Mouse (Mus musculus): ENCODE measurements around the gene Gm5737. TPM values are rescaled to one million over a fixed set of nuclear protein-coding genes. Genes with fewer than 3 reads are reported as not detected.

Gene Gm5737
- total and polyA plus RNA-seq, 2 experiments from 2014 or later: not detected

DNA sequence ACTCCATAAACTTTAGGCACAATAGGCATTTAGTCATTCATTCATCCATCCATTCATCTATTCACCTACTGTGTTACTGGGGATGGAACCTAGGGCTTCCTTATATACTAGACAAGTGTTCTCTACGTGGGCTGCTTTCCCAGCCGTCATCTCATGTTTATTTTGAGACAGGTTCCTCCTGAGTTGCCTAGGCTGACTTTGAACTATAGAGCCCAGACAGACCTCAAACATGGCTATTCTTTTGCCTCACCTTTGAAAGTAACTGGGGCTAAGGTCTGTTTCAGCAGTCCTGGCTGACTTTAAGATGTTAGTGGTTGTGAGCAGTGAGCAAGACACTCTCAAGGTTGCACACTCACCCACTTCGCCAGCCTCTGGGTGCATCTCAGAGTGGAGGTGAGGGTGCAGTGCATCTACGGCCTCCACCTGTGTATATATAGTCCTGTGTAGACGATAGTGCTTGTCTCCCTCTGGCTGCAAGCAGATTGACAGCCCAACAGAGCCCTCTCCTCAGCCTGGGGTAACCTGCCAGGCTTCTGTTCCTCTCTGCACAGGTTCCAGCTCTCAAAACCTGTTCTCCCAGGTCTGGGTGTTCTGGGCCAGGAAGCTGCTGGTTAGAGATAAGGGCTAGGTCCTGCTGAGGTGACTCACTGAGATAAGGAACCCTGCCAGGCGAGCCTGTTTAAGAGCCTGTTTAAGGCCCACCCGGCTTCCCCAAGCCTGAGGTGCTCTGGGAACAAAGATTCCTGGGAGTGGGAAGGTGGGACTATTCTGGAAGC lies 62.8 kb downstream of the Gm5737 start:
- Histone ChIP-seq H3K27me3 (ENCODE audit: insufficient read depth, low read length) (no peaks in the 10 kb centered on the region), H3K36me3 (ENCODE audit: insufficient read depth, low read length) (peaks cover 11% of the 10 kb centered on the region), H3K9ac (replicated peaks; ENCODE audit: low read length, poor library complexity, severe bottlenecking) (no peak overlapping the region), H3K4me2 (ENCODE audit: low read depth, low read length, poor library complexity, severe bottlenecking) (no peak overlapping the region), H3K4me3 (ENCODE audit: low read depth, low read length) (no peak overlapping the region), H3K4me1 (ENCODE audit: insufficient read depth, low read length) (no peaks in the 10 kb centered on the region), H3K9me3 (ENCODE audit: low read length) (no peaks in the 10 kb centered on the region), H3K27ac (ENCODE audit: low read depth, low read length) (no peak overlapping the region)
- DNase-seq (ENCODE audit: low spot score) (no peak), ATAC-seq (ENCODE audit: low FRiP score) (no peak)
- no peak for TF ChIP-seq CTCF (IDR thresholded peaks at IDR 0.05)
- 81% methylated on average over 7 of the region's 7 CpGs for WGBS

DNA sequence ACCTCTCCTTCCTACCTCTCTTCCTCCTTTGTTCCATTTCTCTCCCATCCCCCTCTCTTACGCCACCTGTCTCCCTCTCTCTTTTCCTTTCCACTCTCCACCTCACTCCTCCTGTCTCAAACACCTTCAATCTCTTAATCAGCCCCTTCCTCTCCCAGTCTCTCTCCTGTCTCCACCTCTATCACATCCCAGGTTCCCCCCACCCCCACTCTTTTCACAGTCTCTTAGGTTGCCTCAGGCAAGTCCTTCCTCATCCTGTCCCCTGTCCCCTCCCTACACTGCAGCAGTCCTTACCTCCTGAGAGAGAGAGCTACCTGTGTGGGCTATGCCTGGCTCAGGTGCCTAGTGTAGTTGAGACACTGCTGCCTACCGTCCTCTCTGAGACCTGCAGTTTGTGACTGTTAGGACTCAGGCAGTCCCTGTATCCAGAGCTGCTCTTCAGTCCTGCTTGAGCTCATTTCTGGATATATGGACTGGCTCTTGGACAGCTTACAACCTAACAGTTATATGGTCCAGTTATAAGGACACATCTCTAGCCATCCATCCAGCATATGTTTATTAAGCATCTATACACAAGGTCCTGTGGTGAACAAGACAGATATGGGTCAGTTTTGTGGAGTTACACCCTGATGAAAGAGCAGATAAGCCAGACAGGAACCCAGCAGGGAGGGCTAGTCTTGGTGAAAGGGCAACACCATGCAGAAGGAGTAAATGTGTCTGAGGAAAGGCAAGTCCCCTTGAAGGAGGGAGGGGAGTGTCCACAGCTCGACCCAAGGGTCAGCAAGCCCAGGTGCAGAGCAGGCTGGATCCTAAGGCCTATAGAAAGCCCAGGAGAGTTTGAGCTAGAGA lies 63.6 kb downstream of the Gm5737 start:
- Histone ChIP-seq H3K27ac (ENCODE audit: low read depth, low read length) (no peak overlapping the region), H3K36me3 (ENCODE audit: insufficient read depth, low read length) (peaks cover 18% of the 10 kb centered on the region), H3K4me2 (ENCODE audit: low read depth, low read length, poor library complexity, severe bottlenecking) (no peak overlapping the region), H3K9ac (replicated peaks; ENCODE audit: low read length, poor library complexity, severe bottlenecking) (no peak overlapping the region), H3K27me3 (ENCODE audit: insufficient read depth, low read length) (no peaks in the 10 kb centered on the region), H3K4me1 (ENCODE audit: insufficient read depth, low read length) (no peaks in the 10 kb centered on the region), H3K9me3 (ENCODE audit: low read length) (no peaks in the 10 kb centered on the region), H3K4me3 (ENCODE audit: low read depth, low read length) (no peak overlapping the region)
- 74% methylated on average over 3 of the region's 3 CpGs for WGBS
- DNase-seq (ENCODE audit: low spot score) (no peak), ATAC-seq (ENCODE audit: low FRiP score) (no peak)
- TF ChIP-seq CTCF (IDR thresholded peaks at IDR 0.05): no peak

DNA sequence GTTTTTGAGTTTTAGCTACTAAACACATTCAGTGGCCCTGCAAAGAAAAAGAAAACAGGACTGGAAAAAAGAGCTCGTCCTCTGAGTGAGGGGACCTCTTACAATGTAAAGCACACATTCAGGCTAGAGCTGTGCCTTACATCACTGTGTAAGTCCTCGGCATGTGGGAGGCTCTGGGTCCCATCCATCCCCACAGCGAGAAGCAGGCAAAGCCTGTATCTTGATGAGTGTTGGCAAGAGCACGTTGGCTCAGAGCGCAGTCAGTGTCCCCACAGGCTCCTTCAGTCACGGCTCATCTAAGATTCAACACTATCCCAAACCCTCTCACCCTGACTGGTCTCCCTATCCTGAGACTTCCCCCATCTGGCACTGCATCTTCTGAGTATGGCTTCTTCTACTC lies 66.1 kb downstream of the Gm5737 start:
- H3K4me1 ChIP-seq (ENCODE audit: insufficient read depth, low read length): no peaks in the 10 kb centered on the region
- WGBS: 76% methylated on average over 6 of the region's 6 CpGs
- ATAC-seq (ENCODE audit: low FRiP score): no peak
- no peaks in the 10 kb centered on the region for H3K9me3 ChIP-seq (ENCODE audit: low read length)
- DNase-seq (ENCODE audit: low spot score): peak; percentile 52
- peaks cover 26% of the 10 kb centered on the region for H3K36me3 ChIP-seq (ENCODE audit: insufficient read depth, low read length)
- H3K9ac ChIP-seq (replicated peaks; ENCODE audit: low read length, poor library complexity, severe bottlenecking): no peak overlapping the region
- no peak overlapping the region for H3K4me3 ChIP-seq (ENCODE audit: low read depth, low read length)
- H3K27me3 ChIP-seq (ENCODE audit: insufficient read depth, low read length): no peaks in the 10 kb centered on the region
- H3K4me2 ChIP-seq (ENCODE audit: low read depth, low read length, poor library complexity, severe bottlenecking): no peak overlapping the region
- H3K27ac ChIP-seq (ENCODE audit: low read depth, low read length): no peak overlapping the region
- no peak for TF ChIP-seq CTCF (IDR thresholded peaks at IDR 0.05)

DNA sequence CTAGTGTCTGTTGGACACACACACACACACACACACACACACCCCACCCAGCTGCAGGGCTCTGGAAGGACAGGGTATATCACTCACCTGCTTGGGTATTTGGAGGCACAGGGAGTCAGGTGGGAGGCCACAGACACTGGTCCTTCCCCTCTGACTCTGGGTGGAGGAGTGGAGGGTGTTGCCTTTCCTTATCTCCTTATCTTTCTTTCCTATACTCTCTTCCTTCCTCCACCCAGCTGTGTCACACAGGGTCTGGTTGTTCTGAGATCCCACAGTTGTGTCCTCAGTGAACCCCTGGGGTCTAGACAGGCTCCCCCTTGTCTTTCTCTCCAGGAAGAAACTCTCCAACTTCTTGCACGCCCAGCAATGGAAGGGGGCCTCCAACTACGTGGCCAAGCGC lies 67.8 kb downstream of the Gm5737 start:
- Histone ChIP-seq H3K27me3 (ENCODE audit: insufficient read depth, low read length) (no peaks in the 10 kb centered on the region), H3K9ac (replicated peaks; ENCODE audit: low read length, poor library complexity, severe bottlenecking) (no peak overlapping the region), H3K9me3 (ENCODE audit: low read length) (no peaks in the 10 kb centered on the region), H3K36me3 (ENCODE audit: insufficient read depth, low read length) (peaks cover 37% of the 10 kb centered on the region), H3K4me2 (ENCODE audit: low read depth, low read length, poor library complexity, severe bottlenecking) (no peak overlapping the region), H3K4me3 (ENCODE audit: low read depth, low read length) (no peak overlapping the region), H3K4me1 (ENCODE audit: insufficient read depth, low read length) (no peaks in the 10 kb centered on the region), H3K27ac (ENCODE audit: low read depth, low read length) (no peak overlapping the region)
- no peak for ATAC-seq (ENCODE audit: low FRiP score)
- DNase-seq (ENCODE audit: low spot score): no peak
- TF ChIP-seq CTCF (IDR thresholded peaks at IDR 0.05): no peak
- WGBS: 97% methylated on average over 3 of the region's 3 CpGs

DNA sequence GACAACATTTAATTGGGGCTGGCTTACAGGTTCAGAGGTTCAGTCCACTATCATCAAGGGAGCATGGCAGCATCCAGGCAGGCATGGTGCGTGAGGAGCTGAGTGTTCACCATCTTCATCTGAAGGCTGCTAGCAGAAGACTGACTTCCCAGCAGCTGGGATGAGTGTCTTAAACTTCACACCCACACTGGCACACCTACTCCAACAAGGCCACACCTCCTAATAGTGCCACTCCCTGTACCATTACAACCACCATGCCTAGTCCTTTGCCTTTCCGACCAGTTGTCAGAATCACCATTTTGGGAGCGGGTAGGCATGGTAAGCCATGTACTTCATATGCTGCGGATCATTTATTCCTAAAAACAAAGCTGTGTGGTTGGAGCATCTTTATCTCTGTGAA lies 68.6 kb downstream of the Gm5737 start:
- Histone ChIP-seq H3K4me3 (ENCODE audit: low read depth, low read length) (no peak overlapping the region), H3K4me1 (ENCODE audit: insufficient read depth, low read length) (no peaks in the 10 kb centered on the region), H3K9ac (replicated peaks; ENCODE audit: low read length, poor library complexity, severe bottlenecking) (no peak overlapping the region), H3K9me3 (ENCODE audit: low read length) (no peaks in the 10 kb centered on the region), H3K4me2 (ENCODE audit: low read depth, low read length, poor library complexity, severe bottlenecking) (no peak overlapping the region), H3K36me3 (ENCODE audit: insufficient read depth, low read length) (peaks cover 42% of the 10 kb centered on the region), H3K27me3 (ENCODE audit: insufficient read depth, low read length) (no peaks in the 10 kb centered on the region), H3K27ac (ENCODE audit: low read depth, low read length) (no peak overlapping the region)
- ATAC-seq (ENCODE audit: low FRiP score) (no peak), DNase-seq (ENCODE audit: low spot score) (no peak)
- TF ChIP-seq CTCF (IDR thresholded peaks at IDR 0.05): no peak
- WGBS: 100% methylated on average over 4 of the region's 4 CpGs

Other genes starting within 250 kb of the Gm5737 start
- gene Uqcrc2, start 177.2 kb upstream of the Gm5737 start, total RNA-seq (2014; rRNA removed): 166 and 169 TPM in 2 replicates
- gene Uqcrc2, start 177.2 kb upstream of the Gm5737 start, polyA plus RNA-seq (2015; fragmentation: Nextera tagmentation; extraction: Ambion mirVana): 238 and 250 TPM in 2 replicates
- 0.33 TPM in 1 of 2 replicates, not detected in the other for gene Pdzd9, start 142.0 kb upstream of the Gm5737 start, total RNA-seq (2014; rRNA removed)
- 0.36 and 0.63 TPM in 2 replicates for gene Pdzd9, start 142.0 kb upstream of the Gm5737 start, polyA plus RNA-seq (2015; fragmentation: Nextera tagmentation; extraction: Ambion mirVana)
- 21.2 and 31.8 TPM in 2 replicates for gene Mosmo, start 134.7 kb upstream of the Gm5737 start, total RNA-seq (2014; rRNA removed)
- 11.5 TPM in 2 replicates for gene Mosmo, start 134.7 kb upstream of the Gm5737 start, polyA plus RNA-seq (2015; fragmentation: Nextera tagmentation; extraction: Ambion mirVana)
- 1.6 and 2.4 TPM in 2 replicates for gene Vwa3a, start 73.0 kb upstream of the Gm5737 start, total RNA-seq (2014; rRNA removed)
- 1.8 and 2.3 TPM in 2 replicates for gene Vwa3a, start 73.0 kb upstream of the Gm5737 start, polyA plus RNA-seq (2015; fragmentation: Nextera tagmentation; extraction: Ambion mirVana)
- 29.4 and 42.0 TPM in 2 replicates for gene Eef2k, start 30.5 kb downstream of the Gm5737 start, total RNA-seq (2014; rRNA removed)
- gene Eef2k, start 30.5 kb downstream of the Gm5737 start, polyA plus RNA-seq (2015; fragmentation: Nextera tagmentation; extraction: Ambion mirVana): 30.7 and 31.1 TPM in 2 replicates
- 29.4 and 30.6 TPM in 2 replicates for gene Polr3e, start 105.4 kb downstream of the Gm5737 start, total RNA-seq (2014; rRNA removed)
- gene Polr3e, start 105.4 kb downstream of the Gm5737 start, polyA plus RNA-seq (2015; fragmentation: Nextera tagmentation; extraction: Ambion mirVana): 18.6 and 20.4 TPM in 2 replicates
- gene Cdr2, start 169.9 kb downstream of the Gm5737 start, total RNA-seq (2014; rRNA removed): 26.7 and 30.7 TPM in 2 replicates
- 8.4 and 9.1 TPM in 2 replicates for gene Cdr2, start 169.9 kb downstream of the Gm5737 start, polyA plus RNA-seq (2015; fragmentation: Nextera tagmentation; extraction: Ambion mirVana)
- 0.19 TPM in 1 of 2 replicates, not detected in the other for gene Mfsd13b, start 170.1 kb downstream of the Gm5737 start, total RNA-seq (2014; rRNA removed)
- gene Mfsd13b, start 170.1 kb downstream of the Gm5737 start, polyA plus RNA-seq (2015; fragmentation: Nextera tagmentation; extraction: Ambion mirVana): 0.18 and 0.26 TPM in 2 replicates
- gene Mettl9, start 222.1 kb downstream of the Gm5737 start, total RNA-seq (2014; rRNA removed): 63.8 and 89.9 TPM in 2 replicates
- 134 and 140 TPM in 2 replicates for gene Mettl9, start 222.1 kb downstream of the Gm5737 start, polyA plus RNA-seq (2015; fragmentation: Nextera tagmentation; extraction: Ambion mirVana)